Mouse (Mus musculus) gastrocnemius, postnatal 14 days (tissue): ENCODE results near the gene Zfp358. TPM values are rescaled to one million over a fixed set of nuclear protein-coding genes. Genes with fewer than 3 reads are reported as not detected.

Experiments
- DNase-seq: peaks from one replicate; pipeline ENCODE4 v3.0.0; 2021; ENCODE audit warnings: mixed read lengths
- intact Hi-C: fragments of 180-260 bp; cut with DNase I; formaldehyde crosslinking; loops from one replicate; pipeline ENCODE4 v1.15.1; 2025; ENCODE audit warnings: low total_unique reads
- total RNA-seq, 2 experiments: library from RNA; stranded (reverse); gene quantifications; 2 replicates each; pipeline ENCODE4 v1.2.3; 2021

Gene Zfp358
- total RNA-seq, 2 experiments from 2014 or later = 16.5 to 17.6 TPM

DNA sequence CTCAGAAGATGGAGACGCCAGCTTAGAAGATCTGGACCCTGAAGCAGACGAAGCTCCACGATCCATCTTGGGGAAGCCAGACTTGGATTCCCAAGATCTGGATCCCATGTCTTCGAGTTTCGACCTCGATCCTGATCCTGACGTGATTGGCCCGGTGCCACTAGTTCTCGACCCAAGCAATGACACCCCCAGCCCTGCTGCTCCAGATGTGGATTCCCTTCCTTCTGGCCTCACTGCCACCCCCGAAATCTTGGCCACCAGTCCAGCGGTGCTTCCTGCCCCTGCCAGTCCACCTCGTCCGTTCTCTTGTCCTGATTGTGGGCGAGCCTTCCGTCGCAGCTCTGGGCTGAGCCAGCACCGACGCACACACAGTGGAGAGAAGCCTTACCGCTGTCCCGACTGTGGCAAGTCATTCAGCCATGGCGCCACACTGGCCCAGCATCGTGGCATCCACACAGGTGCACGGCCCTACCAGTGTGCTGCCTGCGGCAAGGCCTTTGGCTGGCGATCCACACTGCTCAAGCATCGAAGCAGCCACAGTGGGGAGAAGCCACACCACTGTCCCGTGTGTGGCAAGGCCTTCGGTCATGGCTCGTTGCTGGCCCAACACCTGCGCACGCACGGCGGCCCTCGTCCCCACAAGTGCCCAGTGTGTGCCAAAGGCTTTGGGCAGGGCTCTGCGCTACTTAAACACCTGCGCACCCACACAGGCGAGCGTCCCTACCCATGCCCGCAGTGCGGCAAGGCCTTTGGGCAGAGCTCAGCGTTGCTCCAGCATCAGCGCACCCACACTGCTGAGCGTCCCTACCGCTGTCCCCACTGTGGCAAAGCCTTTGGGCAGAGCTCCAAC lies 2.9 kb downstream of the Zfp358 start:
- intact Hi-C loops = no loop called here
- no peak for DNase-seq

DNA sequence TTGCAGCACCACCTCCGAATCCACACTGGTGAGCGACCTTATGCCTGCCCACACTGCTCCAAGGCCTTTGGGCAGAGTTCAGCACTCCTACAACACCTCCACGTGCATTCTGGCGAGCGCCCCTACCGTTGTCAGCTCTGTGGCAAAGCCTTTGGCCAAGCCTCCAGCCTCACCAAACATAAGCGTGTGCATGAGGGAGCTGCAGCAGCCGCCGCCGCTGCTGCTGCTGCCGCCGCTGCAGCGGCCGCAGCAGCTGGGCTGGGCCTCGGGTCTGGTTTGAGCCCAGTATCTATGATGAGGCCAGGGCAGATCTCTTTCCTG lies 3.5 kb downstream of the Zfp358 start:
- no peak for DNase-seq
- intact Hi-C loops = no loop called here

DNA sequence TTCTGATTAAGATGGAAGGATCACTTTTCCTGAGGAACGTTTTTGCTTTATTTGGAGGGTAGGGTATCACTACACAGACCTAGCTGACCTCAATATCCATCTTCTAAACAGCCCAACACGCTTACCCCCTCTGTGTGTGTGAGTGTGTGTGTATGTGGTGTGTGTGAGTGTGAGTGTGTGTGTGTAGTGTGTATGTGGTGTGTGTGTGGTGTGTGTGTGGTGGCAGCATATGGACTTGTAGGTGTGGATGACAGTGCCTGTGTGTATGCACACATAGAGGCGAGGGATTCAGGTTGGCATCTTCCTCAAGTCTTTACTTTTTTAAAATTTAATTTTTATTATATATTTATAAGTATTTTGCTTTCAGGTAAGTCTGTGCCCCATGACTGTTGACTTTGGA lies 5.6 kb downstream of the Zfp358 start:
- no peak for DNase-seq
- intact Hi-C loops = no loop called here

DNA sequence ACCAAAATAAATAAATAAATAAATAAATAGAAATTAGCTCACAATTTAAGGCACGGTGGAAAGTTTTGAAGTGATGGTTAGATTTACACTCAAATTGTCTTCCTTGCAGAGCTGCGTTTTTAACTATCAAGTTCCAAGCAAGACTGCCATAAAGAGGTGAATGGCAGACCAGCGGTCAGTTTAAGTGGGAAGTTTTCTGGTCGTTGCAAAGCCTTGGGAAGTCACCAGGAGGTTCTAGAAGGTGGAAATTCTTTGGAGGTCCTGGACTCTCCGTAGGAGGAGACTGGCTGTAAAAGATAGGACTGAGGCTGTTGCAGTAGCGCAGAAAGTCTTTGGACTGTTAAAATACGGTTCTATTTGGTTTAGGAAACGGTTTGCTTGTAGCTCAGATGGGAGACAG lies 6.8 kb downstream of the Zfp358 start:
- intact Hi-C loops = no loop called here

DNA sequence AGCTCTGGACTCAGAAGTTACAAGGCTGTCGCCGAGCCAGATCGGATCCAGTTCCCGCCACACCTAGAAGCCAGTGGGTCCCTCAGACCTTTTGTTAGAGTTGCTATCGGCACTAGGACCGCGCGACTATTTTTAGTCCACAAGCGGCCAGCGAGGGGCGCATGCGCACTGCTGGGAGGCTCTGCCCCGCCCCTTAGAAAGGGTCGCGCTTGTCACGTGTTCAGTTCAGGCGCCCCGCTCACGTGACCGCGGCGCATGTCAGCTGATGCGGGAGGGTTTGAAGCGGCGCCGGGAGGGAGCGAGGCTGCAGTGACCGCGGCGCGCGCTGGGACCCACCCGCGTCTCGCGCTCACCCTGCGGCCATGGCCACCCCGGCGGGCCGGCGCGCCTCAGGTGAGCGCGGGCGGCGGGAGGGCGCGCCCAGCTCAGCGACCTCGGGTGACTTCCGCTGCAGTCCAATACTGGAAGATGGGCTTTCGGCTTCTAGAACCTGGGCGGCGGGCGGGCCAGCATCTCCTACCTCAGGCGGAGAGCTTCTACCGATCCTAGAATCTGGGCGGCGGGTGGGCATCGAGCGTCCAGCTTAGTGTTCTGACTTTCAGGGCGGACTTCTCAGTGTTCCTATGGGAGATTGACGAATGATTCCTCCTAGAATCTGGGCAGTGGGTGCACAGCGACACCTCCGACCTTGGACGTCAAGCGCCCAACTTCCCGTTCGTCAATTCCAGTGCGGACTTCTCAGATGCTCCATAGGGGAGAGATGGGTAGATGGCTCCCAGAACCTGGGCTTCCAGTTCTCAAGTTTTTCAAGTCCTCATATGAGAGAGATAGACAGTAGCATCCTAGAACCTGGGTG lies 7.5 kb downstream of the Zfp358 start, which contains the start of gene Mcoln1:
Gene Mcoln1, plus strand, starts transcription at position 223 of the 856 bp plus-strand sequence.
- intact Hi-C loops = no loop called here
- DNase-seq = peak; percentile 98

More for the DNA sequence above, 6.8 kb downstream of the Zfp358 start:
- DNase-seq = no peak

DNA sequence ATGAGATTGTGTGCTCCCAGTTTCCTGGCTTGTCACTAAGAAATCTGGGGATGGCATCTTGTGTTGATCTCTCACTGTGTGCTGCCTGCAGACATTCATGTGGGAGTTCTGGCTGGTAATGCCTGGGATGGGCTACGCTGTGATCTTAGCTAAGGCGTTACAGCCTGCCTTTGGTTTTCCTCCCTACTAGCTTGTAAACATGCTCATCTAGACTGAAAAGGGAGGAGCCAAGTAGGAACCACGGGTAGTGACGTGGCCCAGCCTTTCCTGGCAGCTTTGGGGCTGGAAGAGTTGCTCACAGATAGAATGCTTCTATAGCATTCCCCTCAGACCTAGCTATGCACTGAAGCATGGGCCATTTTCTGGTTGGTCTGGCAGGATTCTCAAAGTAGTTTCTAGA lies 9.3 kb downstream of the Zfp358 start:
- intact Hi-C loops = no loop called here

DNA sequence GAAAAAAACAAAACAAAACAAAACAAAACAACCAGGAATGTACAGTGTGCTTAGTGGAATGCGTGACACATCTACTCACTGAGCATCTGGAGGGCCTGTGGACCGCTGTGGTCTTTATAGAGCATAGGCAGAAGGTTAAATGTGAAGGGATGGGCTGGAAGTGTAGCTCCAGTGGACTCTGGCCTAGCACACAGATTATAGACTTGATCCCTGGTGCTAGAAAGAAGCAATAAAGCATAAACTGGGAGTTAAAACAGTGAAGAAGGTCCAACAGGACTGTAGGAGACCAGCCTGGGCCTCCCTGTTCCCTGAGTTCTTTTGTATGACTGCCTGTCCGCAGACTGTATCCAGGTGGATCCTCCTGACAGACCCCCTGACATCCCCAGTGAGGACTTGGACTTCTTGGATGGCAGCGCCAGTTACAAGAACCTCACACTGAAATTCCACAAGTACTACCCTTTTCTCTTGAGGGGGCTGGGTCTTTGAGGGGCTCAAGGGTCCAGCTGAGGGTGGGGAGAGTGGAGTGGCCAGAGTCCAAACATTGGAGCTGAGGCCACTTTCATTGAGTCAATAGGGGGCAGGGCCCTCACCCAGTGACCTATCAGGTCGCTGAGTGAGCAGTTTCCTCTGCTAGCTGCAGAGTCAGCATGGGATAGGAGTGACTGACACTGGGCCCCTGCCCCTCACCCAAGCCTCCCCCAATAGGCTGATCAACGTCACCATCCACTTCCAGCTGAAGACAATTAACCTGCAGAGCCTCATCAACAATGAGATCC lies 15.2 kb downstream of the Zfp358 start:
- intact Hi-C loops = no loop called here
- no peak for DNase-seq

More for the DNA sequence above, 9.3 kb downstream of the Zfp358 start:
- no peak for DNase-seq

DNA sequence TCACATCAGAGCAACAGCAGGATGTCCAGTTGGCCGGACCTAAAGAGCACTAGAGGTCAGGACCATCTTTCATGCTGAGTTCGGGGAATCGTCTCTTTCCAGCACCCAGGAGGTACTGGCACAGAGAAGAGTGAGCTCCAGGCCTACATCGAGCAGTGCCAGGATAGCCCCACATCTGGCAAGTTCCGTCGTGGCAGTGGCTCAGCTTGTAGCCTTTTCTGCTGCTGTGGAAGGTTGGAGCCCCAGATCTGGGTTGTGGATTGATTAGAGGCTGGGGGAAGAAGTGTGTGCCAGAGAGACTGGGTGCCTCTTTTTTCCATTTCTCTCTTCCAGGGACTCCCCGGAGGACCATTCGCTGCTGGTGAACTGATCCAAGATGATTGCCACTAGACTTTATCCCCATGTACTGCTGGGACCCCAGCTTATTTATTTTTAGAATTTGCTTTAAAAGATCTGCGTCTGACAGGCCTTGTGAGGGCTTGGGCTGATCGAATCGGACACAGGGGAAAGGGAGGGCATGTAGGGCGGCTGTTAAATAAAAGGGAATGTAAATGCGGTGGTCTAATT lies 21.8 kb downstream of the Zfp358 start:
- no peak for DNase-seq

DNA sequence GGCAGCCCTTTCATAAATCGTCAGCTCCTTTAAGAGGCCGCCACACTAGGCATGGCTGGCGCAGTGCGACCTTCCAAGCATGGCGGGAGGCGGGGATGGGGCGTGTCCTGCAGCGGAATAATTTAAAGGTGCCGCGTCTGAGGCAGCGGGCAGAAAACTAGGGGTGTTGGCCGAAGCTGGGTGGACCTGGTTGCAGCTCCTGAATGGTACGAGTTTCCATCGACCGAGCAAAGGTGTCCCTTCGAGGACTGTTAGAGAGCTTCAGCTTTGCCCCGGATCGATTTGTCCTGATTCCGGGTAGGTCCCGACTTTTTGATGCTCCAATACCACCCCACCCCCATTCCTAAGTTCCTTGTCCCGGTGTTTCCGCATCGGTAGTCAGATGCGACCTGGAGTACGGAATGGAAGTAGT lies 22.3 kb downstream of the Zfp358 start, which contains the start of gene Pnpla6:
Gene Pnpla6, plus strand, starts transcription at position 125 of the 412 bp plus-strand sequence.
- DNase-seq = peak; percentile 89
- intact Hi-C loops = no loop called here

More for the DNA sequence above, 21.8 kb downstream of the Zfp358 start:
- intact Hi-C loops = no loop called here

DNA sequence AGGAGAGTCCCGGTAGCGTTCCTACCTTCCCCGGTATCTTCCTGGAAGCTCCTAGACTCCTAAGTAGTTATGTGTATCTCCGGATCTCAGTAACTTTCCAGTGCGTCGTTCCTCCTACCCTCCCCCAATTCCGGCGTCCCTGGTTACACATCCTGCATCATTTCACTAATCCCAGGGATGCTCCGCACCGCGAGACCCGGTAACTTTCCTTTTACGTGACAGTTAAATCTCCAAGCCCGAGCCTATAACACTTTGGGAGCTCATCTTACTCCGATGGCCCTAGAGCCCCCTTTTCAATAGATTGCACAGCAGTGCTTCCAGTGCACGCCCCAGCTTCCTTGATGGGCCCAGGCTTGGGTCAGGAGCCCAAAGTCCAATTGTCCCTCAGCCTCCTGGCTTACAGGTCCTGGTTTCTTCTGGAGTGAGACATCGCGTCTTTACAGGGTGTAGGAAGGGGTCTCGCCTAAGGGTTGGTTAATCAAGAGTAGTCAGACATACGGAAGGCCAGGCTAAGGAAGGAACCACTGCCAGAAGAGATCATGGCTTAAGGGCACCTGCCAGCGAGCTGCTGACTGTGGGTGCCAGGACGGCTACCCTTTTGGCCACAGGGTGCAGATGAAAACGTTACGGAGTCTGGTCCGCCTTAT lies 23.0 kb downstream of the Zfp358 start:
- intact Hi-C loops = no loop called here
- DNase-seq = no peak

DNA sequence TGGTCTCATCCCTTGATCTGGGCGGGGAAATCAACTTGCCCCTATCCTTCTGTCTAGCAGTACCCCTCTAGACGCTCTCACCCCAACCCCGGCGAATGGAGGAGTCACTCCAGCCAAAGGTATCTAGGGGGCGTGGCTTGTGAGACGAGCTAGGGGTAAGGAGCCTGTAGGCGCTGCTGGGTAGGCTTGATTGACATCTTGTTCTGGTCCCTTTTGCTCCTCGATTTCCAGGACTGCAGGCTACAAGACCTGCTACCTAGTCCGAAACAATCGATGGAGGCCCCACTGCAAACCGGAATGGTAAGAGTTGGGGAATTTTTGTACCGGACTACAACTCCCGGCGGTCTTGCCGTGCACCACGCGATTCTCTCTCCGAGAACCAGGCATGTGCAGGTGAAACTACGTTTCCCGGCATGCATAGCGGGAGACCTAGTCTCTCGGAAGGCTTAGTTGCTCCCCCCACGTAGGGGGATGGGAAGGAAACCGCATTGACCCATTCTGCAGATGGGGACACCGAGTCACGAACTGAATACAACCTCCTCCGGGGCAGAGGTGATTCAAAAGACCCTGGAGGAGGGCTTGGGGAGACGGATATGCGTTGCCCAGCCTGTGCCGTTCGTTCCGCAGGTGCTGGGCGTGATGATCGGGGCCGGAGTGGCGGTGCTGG lies 23.6 kb downstream of the Zfp358 start:
- intact Hi-C loops = no loop called here
- DNase-seq = peak; percentile 92

DNA sequence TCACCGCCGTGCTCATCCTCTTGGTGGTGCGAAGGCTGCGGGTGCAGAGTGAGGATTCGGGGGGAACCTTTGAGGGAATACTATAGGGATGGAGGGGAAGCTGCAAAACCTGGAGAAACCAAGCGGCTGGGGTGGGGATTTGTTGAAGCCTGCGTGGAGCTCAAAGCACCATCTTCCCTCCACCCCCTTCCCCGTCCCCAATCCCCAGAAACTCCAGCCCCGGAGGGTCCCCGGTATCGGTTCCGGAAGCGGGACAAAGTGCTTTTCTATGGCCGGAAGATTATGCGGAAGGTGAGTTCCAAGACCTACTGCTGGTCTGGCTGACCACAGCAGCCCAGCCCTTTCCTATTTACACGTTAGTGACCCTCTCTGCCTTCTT lies 24.2 kb downstream of the Zfp358 start:
- DNase-seq = no peak
- intact Hi-C loops = no loop called here

DNA sequence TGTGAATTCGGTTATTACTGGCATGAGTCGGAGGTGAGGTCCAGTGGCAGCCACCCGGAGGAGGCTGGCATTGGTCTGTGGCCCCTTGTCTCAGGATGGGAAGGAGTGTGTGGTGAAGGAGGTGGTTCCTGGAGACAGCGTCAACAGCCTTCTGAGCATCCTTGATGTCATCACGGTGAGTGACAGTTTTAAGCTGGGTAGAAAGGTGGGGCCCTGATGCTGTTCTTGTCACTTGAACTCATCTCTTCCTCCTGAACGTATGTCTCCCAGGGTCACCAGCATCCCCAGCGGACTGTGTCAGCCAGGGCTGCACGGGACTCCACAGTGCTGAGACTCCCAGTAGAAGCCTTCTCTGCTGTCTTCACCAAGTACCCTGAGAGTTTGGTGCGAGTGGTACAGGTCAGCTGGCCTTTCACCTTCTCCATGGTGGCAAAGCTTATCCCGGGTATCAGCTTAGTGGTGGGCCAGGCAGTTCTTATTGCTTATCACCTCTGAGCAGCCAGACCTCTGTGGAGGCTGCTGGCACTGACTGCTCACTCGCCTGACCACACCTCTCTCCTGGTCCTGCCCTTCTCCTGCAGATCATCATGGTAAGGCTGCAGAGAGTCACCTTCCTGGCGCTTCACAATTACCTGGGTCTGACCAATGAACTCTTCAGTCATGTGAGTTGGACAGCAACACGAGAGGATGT lies 29.2 kb downstream of the Zfp358 start:
- DNase-seq = no peak
- intact Hi-C loops = no loop called here

DNA sequence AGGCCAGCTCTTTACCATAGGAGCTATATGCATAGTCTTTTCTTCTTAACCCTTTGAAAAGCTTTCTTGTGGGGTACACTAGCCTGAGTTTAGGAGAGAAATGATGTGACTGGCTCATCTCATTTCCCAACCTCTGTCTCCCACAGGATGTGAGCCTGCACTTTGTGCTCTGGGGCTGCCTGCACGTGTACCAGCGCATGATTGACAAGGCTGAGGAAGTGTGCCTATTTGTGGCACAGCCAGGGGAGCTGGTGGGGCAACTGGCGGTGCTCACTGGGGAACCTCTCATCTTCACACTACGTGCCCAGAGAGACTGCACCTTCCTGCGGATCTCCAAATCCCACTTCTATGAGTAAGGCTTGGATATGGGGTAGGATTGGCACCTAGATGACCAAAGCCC lies 37.9 kb downstream of the Zfp358 start:
- intact Hi-C loops = no loop called here
- no peak for DNase-seq

DNA sequence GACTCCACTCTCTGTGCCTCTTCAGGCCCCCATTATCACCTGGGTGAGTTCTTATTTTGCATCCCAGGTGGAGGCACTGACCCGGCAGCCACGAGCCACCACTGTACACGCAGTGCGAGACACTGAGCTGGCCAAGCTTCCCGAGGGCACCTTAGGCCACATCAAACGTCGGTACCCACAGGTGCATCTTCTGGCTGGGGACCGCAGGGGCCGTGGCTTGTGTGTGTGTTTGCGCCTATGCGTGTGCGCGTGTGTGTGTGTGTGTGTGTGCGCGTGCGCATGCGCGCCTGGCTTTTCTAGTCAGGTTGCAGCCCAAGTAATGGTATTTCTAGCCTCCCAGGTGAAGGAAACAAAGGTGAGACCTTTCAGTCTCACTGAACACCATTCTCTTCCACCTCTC lies 39.0 kb downstream of the Zfp358 start:
- intact Hi-C loops = no loop called here
- no peak for DNase-seq

DNA sequence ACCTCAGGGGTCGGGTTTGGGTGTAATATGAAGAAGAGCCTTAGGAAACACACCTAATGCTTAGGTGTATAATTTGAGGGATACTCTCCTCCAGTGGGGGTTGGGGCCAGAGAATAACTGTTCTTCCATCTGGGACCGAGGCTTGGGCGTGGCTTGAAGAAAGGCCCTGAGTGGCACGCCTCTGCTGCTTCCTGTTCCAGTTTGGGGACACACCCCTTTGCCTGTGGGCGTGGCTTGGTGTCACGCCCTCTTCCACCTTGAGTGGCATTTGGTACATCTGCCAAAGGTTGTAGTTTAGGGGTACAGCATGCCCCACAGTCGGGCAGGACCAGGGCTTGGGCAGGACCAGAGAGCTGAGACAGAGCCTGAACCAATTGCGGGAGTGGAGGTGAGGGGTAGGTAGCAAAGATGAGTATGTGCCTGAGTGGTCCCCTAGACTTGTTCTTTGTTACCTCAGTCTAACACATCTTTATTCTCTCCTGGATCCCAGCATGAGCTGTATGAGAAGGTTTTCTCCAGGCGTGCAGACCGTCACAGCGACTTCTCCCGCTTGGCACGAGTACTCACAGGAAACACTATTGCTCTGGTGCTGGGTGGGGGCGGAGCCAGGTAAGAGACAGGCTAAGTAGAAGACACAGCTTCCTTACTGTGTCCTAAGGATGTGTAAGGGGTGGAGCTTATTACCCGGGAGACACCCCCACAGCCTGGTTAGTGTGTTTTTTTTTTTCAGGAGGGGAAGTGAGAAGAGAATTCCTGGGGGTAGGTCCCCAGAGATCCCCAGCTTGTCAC lies 43.3 kb downstream of the Zfp358 start:
- intact Hi-C loops = no loop called here
- no peak for DNase-seq

DNA sequence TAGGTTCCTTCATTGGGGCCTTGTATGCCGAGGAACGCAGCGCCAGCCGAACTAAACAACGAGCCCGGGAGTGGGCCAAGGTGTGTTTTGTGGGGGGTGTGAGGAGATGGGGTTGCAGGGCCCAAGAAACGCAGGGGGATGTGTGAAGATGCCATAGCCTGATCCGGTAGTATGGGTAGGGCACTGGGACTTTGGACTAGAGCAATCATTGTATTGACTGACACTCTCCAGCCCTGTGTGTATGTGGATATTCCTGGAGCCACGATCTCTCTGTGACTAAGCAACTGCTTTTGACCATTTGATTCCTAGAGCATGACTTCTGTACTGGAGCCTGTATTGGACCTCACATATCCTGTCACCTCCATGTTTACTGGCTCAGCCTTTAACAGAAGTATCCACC lies 44.0 kb downstream of the Zfp358 start:
- DNase-seq = no peak

More for the DNA sequence above, 44.0 kb downstream of the Zfp358 start:
- intact Hi-C loops = no loop called here
